Mouse (Mus musculus) limb, embryonic 13.5 days (tissue): ENCODE results near the gene Mdk. TPM values are rescaled to one million over a fixed set of nuclear protein-coding genes. Genes with fewer than 3 reads are reported as not detected.

Source experiments
- ATAC-seq: fragments of 200-750 bp; cut with Nextera tagmentation; 2 replicates; pipeline ENCODE4 v1.8.0; 2017; ENCODE audit warnings: low read depth, moderate number of reproducible peaks, moderate TSS enrichment; ENCODE audit not compliant: low FRiP score
- H3K27ac ChIP-seq: fragments of 300-500 bp; sonication (generic); 2 replicates; pipeline ENCODE4 v1.5.1; 2015; ENCODE audit warnings: inconsistent platforms, mild to moderate bottlenecking, moderate library complexity
- H3K27me3 ChIP-seq: fragments of 300-500 bp; sonication (generic); 2 replicates; pipeline ENCODE4 v1.6.1; 2015; ENCODE audit warnings: mild to moderate bottlenecking, inconsistent platforms
- H3K36me3 ChIP-seq: fragments of 300-500 bp; sonication (generic); 2 replicates; pipeline ENCODE4 v1.6.1; 2015; ENCODE audit warnings: inconsistent platforms, mild to moderate bottlenecking, moderate library complexity
- H3K4me1 ChIP-seq: fragments of 300-500 bp; sonication (generic); 2 replicates; pipeline ENCODE4 v1.6.1; 2015; ENCODE audit warnings: inconsistent platforms
- H3K4me2 ChIP-seq: fragments of 300-500 bp; sonication (generic); replicated peaks from 2 replicates; pipeline ENCODE4 v1.6.1; 2015; ENCODE audit warnings: inconsistent platforms, mild to moderate bottlenecking, moderate library complexity
- H3K4me3 ChIP-seq: fragments of 300-500 bp; sonication (generic); 2 replicates; pipeline ENCODE4 v1.5.1; 2015; ENCODE audit warnings: moderate library complexity, mild to moderate bottlenecking, inconsistent platforms
- H3K9ac ChIP-seq: fragments of 300-500 bp; sonication (generic); 2 replicates; pipeline ENCODE4 v1.6.1; 2015; ENCODE audit warnings: mild to moderate bottlenecking, inconsistent platforms
- H3K9me3 ChIP-seq: fragments of 300-500 bp; sonication (generic); 2 replicates; pipeline ENCODE4 v1.6.1; 2016; ENCODE audit warnings: inconsistent platforms
- WGBS: fragments of 180-500 bp; shearing (Covaris S2); methylation state at CpG from one replicate; pipeline ENCODE4 v1.1.7; 2015; 5-methylcytosine and 5-hydroxymethylcytosine counted together
- polyA plus RNA-seq: library from polyadenylated mRNA; unstranded; fragments of >200 nt; fragmentation: Nextera tagmentation; extraction: Ambion mirVana; gene quantifications from 2 replicates; pipeline ENCODE4 v1.2.1, GENCODE M21; 2015

Gene Mdk
- polyA plus RNA-seq, 1 experiment from 2014 or later, result 1,982 TPM

DNA sequence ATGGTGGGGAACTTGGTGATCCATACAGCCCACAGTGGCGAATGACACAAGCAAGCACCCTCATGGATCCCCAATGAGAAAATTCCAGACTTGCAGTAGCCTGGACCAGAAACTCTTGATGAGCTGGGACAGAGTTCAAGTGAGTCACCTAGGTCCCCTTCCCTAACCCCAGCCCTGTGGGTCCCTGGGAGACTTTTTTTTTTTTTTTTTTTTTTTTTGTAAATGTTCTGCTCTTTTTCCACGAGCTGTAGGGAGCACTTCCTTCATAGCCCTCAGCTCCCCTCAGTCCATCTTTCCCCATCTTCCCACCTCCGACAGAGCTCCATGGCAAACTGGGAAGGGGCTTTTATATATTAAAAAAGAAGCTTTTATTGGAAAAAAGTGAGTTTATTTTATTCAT is 2.6 kb downstream of the Mdk start:
- Histone ChIP-seq H3K4me1 (peaks cover 48% of the 10 kb centered on the region), H3K9ac (peak overlapping the region; percentile 99; the same call in 1 of the 2 replicates), H3K36me3 (peaks cover 17% of the 10 kb centered on the region), H3K27me3 (peaks cover 14% of the 10 kb centered on the region), H3K4me2 (peak overlapping the region; percentile 86), H3K9me3 (no peaks in the 10 kb centered on the region), H3K4me3 (peak overlapping the region; percentile 94), H3K27ac (no peak overlapping the region)
- WGBS, result 58% methylated on average over 3 of the region's 3 CpGs
- no peak for ATAC-seq

GRCm38 (mm10) chr2:91928534-91929350 is 3.4 kb downstream of the Mdk start:
- Histone ChIP-seq H3K9me3 (no peaks in the 10 kb centered on the region), H3K4me1 (peaks cover 44% of the 10 kb centered on the region), H3K9ac (no peak overlapping the region), H3K4me2 (peak overlapping the region; percentile 86; the same call in 1 of the 2 replicates), H3K27me3 (peaks cover 21% of the 10 kb centered on the region), H3K27ac (no peak overlapping the region), H3K36me3 (peaks cover 17% of the 10 kb centered on the region), H3K4me3 (no peak overlapping the region)
- WGBS, result 63% methylated on average over 23 of the region's 23 CpGs
- no peak for ATAC-seq

GRCm38 (mm10) chr2:91927826-91928533 is 4.1 kb downstream of the Mdk start:
- Histone ChIP-seq H3K27me3 (peaks cover 29% of the 10 kb centered on the region), H3K9me3 (no peaks in the 10 kb centered on the region), H3K27ac (no peak overlapping the region), H3K4me1 (peaks cover 44% of the 10 kb centered on the region), H3K36me3 (peaks cover 17% of the 10 kb centered on the region), H3K9ac (no peak overlapping the region), H3K4me2 (peak overlapping the region; percentile 32; the same call in 1 of the 2 replicates), H3K4me3 (no peak overlapping the region)
- WGBS, result 41% methylated on average over 34 of the region's 34 CpGs
- ATAC-seq, result no peak

DNA sequence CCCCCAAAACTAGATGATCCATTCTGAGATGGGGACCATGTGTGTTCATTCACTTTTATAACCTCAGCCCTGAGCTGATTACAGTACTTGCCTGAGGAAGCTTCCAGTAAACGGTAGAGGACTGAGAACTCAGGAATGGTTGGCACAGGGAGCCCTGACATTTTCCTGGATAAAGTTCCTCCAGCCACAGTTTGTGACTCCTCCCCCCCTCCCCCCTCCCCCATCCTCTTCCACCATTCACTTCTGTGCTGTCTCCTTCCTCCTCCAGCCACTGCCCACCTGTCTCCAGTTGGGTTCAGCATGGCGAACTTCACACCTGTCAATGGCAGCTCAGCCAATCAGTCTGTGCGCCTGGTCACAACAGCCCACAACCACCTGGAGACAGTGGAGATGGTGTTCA is 5.1 kb downstream of the Mdk start, which contains the start of gene Chrm4:
Gene Chrm4, plus strand, starts transcription at position 301 of the 400 bp plus-strand sequence.
- Histone ChIP-seq H3K4me2 (peak within 1 kb of the TSS; percentile 32; the same call in 1 of the 2 replicates), H3K9ac (no peak within 1 kb of the TSS), H3K27ac (no peak within 1 kb of the TSS), H3K4me3 (no peak within 1 kb of the TSS), H3K9me3 (no peaks in the 10 kb centered on the region), H3K4me1 (peaks cover 44% of the 10 kb centered on the region), H3K27me3 (peaks cover 39% of the 10 kb centered on the region), H3K36me3 (peaks cover 17% of the 10 kb centered on the region)
- WGBS, result 80% methylated on average over 3 of the region's 3 CpGs
- no peak for ATAC-seq

DNA sequence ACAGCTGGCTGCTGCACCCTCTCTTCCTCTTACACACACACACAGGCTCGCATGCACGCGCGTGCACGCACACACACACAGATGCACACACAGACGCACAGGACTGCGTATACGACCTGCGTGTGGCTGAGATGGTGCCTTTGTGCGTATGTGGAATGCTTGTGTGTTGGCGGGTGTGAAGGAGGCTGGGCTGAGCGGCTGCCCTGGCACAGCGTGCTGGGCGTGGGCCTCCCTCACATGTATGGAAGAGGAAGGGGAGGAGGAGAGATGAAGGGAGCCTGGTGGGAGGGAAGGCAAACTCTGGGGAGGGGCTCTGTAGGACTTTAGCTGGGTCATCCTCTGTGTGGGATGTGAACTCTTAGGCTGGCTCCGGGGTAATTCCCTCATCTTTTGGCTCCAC is 6.7 kb downstream of the Mdk start:
- Histone ChIP-seq H3K4me1 (peaks cover 54% of the 10 kb centered on the region), H3K4me3 (no peak overlapping the region), H3K36me3 (peaks cover 17% of the 10 kb centered on the region), H3K9ac (no peak overlapping the region), H3K27me3 (peaks cover 54% of the 10 kb centered on the region), H3K4me2 (no peak overlapping the region), H3K9me3 (no peaks in the 10 kb centered on the region), H3K27ac (no peak overlapping the region)
- WGBS, result 77% methylated on average over 15 of the region's 15 CpGs
- no peak for ATAC-seq

DNA sequence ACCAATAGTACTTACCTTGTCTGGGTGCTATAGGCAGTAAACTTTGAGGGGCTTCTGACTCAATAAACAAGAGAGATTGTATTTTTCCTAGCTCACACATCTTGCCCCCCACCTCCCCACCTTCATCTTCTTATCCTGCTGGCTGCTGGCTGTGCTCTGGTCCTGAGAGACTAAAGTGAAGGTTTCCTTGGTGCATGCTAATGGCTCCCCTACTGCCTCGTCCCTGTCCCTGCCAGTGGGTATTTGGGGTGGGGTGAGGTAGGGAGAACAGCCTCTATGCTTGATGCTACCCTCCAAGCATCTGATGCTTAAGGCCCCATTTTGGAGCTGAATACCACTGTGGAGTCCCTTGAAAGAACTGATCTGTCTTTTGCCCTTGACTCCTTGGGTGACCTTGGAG is 7.4 kb downstream of the Mdk start:
- H3K36me3 ChIP-seq, result peaks cover 15% of the 10 kb centered on the region
- no peak overlapping the region for H3K27ac ChIP-seq
- peaks cover 61% of the 10 kb centered on the region for H3K27me3 ChIP-seq
- no peak for ATAC-seq
- H3K9ac ChIP-seq, result no peak overlapping the region
- no peak overlapping the region for H3K4me3 ChIP-seq
- WGBS, result 71% methylated on average over 1 of the region's 1 CpGs
- no peak overlapping the region for H3K4me2 ChIP-seq
- H3K9me3 ChIP-seq, result no peaks in the 10 kb centered on the region
- H3K4me1 ChIP-seq, result peaks cover 51% of the 10 kb centered on the region

DNA sequence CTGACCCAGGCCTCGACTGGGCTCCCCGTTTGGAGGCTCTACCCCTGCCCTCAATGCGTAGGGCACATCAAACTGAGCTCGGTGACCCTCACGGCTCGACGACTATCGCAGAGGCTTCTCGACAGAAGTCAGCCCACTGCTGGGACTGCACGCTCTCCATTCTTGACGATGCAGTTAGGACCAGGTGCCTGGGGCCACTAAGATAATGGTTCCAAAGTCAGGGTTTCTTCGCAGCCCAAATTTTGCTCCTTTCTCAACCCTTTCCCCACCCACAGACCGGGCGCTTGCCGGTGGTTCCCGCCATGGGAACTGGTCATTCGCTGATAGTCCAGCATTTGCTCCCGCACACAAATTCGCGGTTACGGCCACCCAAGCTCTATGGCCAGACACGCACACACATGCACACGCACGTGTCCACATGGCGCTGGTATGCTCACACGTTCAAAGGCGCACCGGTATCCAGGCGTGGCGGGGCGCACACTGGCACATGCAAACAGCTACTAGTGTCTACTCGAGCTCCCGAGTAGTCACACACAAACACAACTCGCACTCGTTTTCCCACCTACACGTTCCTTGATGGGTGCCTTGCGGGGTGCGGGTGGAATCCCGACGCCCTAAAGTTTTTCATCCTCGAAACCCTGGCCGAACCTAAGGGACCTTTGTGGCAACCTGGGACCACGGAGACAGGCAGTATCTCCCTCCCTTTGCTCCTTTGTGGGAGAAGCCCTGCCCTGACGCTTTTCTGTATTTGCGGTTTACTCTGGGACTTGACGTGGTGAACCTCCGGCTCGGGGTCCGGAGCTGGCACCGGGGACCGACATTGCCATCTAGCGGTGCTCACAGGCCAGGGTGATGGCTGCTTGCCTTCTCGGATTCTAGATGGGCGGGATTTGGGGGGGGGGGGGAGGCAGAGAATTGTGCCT is 8.4 kb downstream of the Mdk start:
- H3K4me1 ChIP-seq, result peaks cover 41% of the 10 kb centered on the region
- peaks cover 11% of the 10 kb centered on the region for H3K36me3 ChIP-seq
- whole genome bisulfite sequencing, result 6% methylated on average over 54 of the region's 54 CpGs
- H3K27ac ChIP-seq, result no peak overlapping the region; the same call in 1 of the 2 replicates
- no peak for ATAC-seq
- peak overlapping the region; percentile 10; the same call in 1 of the 2 replicates for H3K9ac ChIP-seq
- peaks cover 64% of the 10 kb centered on the region for H3K27me3 ChIP-seq
- H3K9me3 ChIP-seq, result no peaks in the 10 kb centered on the region
- H3K4me3 ChIP-seq, result peak overlapping the region; percentile 58
- H3K4me2 ChIP-seq, result peak overlapping the region; percentile 94

GRCm38 (mm10) chr2:91922586-91923414 is 9.3 kb downstream of the Mdk start:
- no peak overlapping the region for H3K9ac ChIP-seq
- peaks cover 16% of the 10 kb centered on the region for H3K36me3 ChIP-seq
- no peak for ATAC-seq

GRCm38 (mm10) chr2:91921790-91922570 is 10.1 kb downstream of the Mdk start:
- peaks cover 24% of the 10 kb centered on the region for H3K36me3 ChIP-seq
- peaks cover 35% of the 10 kb centered on the region for H3K4me1 ChIP-seq
- no peaks in the 10 kb centered on the region for H3K9me3 ChIP-seq
- H3K9ac ChIP-seq, result peak overlapping the region; percentile 54
- H3K27me3 ChIP-seq, result peaks cover 64% of the 10 kb centered on the region
- ATAC-seq, result peak; percentile 48; the same call in 1 of the 2 replicates
- H3K4me3 ChIP-seq, result peak overlapping the region; percentile 58
- peak overlapping the region; percentile 94 for H3K4me2 ChIP-seq
- under 1% methylated on average over 64 of the region's 64 CpGs for WGBS
- H3K27ac ChIP-seq, result no peak overlapping the region

More at GRCm38 (mm10) chr2:91922586-91923414, 9.3 kb downstream of the Mdk start:
- Histone ChIP-seq H3K4me1 (peaks cover 35% of the 10 kb centered on the region), H3K4me3 (peak overlapping the region; percentile 58), H3K27ac (no peak overlapping the region), H3K4me2 (peak overlapping the region; percentile 94), H3K27me3 (peaks cover 64% of the 10 kb centered on the region), H3K9me3 (no peaks in the 10 kb centered on the region)
- 2% methylated on average over 37 of the region's 37 CpGs for WGBS

GRCm38 (mm10) chr2:91921181-91921789 is 10.8 kb downstream of the Mdk start:
- H3K9ac ChIP-seq, result peak overlapping the region; percentile 54

More at GRCm38 (mm10) chr2:91921181-91921789, 10.8 kb downstream of the Mdk start:
- no peaks in the 10 kb centered on the region for H3K9me3 ChIP-seq
- H3K27me3 ChIP-seq, result peaks cover 64% of the 10 kb centered on the region
- peaks cover 35% of the 10 kb centered on the region for H3K4me1 ChIP-seq
- peak overlapping the region; percentile 94 for H3K4me2 ChIP-seq
- peak; percentile 51 for ATAC-seq
- H3K4me3 ChIP-seq, result peak overlapping the region; percentile 58
- H3K27ac ChIP-seq, result no peak overlapping the region
- H3K36me3 ChIP-seq, result peaks cover 31% of the 10 kb centered on the region
- 3% methylated on average over 31 of the region's 31 CpGs for WGBS
